ENCODE assay signal across 21 mouse cellular contexts in genomic region chr6:5264793-5265192, GRCm38 (mm10).
"Had no signal": no experiment of that assay in that cellular context is flagged by ENCODE, and none has a peak within 500 bp of the region (broad histone marks: within the 10 kb centered on the region; RNA-seq: fewer than 3 reads in every experiment).

No protein-coding gene starts in this region.

- ATAC-seq: midbrain, embryonic 13.5 days; midbrain, embryonic 16.5 days had no signal

- H3K9ac ChIP-seq: liver, embryonic 14.5 days; lung, embryonic 14.5 days; midbrain, embryonic 13.5 days; neural tube, embryonic 13.5 days; neural tube, embryonic 15.5 days; stomach, embryonic 15.5 days had no signal

- H3K36me3 ChIP-seq: midbrain, embryonic 13.5 days; neural tube, embryonic 13.5 days; neural tube, embryonic 15.5 days had no signal

- DNase-seq: lung, adult 18-20 months; lung, embryonic 14.5 days; lung, postnatal 10 days; lung, postnatal 4 days; retina, postnatal 1 day; right cerebral cortex, adult 18-20 months; right cerebral cortex, postnatal 25 days; right cerebral cortex, postnatal 4 days; spleen, adult 18-20 months; thymus, adult 18-20 months; thymus, postnatal 14 days; thymus, postnatal 36 days had no signal

- H3K9me3 ChIP-seq: midbrain, embryonic 10.5 days; midbrain, embryonic 13.5 days; neural tube, embryonic 13.5 days; neural tube, embryonic 15.5 days; stomach, embryonic 15.5 days had no signal

- H3K4me1 ChIP-seq: midbrain, embryonic 10.5 days; midbrain, embryonic 13.5 days; neural tube, embryonic 13.5 days; neural tube, embryonic 15.5 days; stomach, embryonic 15.5 days had no signal

- H3K27ac ChIP-seq: liver, embryonic 14.5 days; midbrain, embryonic 10.5 days; midbrain, embryonic 13.5 days; neural tube, embryonic 13.5 days; neural tube, embryonic 15.5 days; stomach, embryonic 15.5 days; stomach, postnatal 0 days had no signal

- H3K4me3 ChIP-seq: midbrain, embryonic 10.5 days; midbrain, embryonic 13.5 days; myocyte; neural tube, embryonic 13.5 days; neural tube, embryonic 15.5 days; stomach, embryonic 15.5 days had no signal

- H3K4me2 ChIP-seq: lung, embryonic 14.5 days; midbrain, embryonic 13.5 days; neural tube, embryonic 13.5 days; neural tube, embryonic 15.5 days; stomach, embryonic 15.5 days had no signal

- H3K27me3 ChIP-seq: midbrain, embryonic 13.5 days; neural tube, embryonic 13.5 days; neural tube, embryonic 15.5 days; stomach, embryonic 15.5 days had no signal
